Mouse (Mus musculus) c-Kit-positive CD71-positive TER-119-negative erythroid progenitor cells, embryonic 14.5 days (primary cell): ENCODE data around the gene Catip.

Experiments
- DNase-seq: peaks from one replicate; pipeline ENCODE4 v3.0.0-alpha.2; 2013; ENCODE audit warnings: low read depth

The Catip gene

GRCm38 (mm10) chr1:74343161-74343560 lies 18.7 kb upstream of the Catip start:
- DNase-seq: no peak

GRCm38 (mm10) chr1:74344163-74344916 lies 17.6 kb upstream of the Catip start:
- DNase-seq: no peak

- no peak for DNase-seq
Measured at GRCm38 (mm10) chr1:74351185-74351769, 10.6 kb upstream of the Catip start.

GRCm38 (mm10) chr1:74352532-74353096 lies 9.3 kb upstream of the Catip start:
- no peak for DNase-seq

- DNase-seq: no peak
Measured at GRCm38 (mm10) chr1:74353453-74354229, 8.3 kb upstream of the Catip start.

- DNase-seq: no peak
Measured at GRCm38 (mm10) chr1:74357531-74357930, 4.4 kb upstream of the Catip start.

- DNase-seq: no peak
Measured at GRCm38 (mm10) chr1:74359952-74360517, 1.9 kb upstream of the Catip start.

GRCm38 (mm10) chr1:74362325-74363229 lies 669 bp downstream of the Catip start:
- DNase-seq: no peak

- no peak for DNase-seq
Measured at GRCm38 (mm10) chr1:74363437-74363836, 1.5 kb downstream of the Catip start.

GRCm38 (mm10) chr1:74364270-74364669 lies 2.4 kb downstream of the Catip start:
- DNase-seq: no peak

GRCm38 (mm10) chr1:74367886-74368645 lies 6.2 kb downstream of the Catip start:
- DNase-seq: peak; percentile 40

- no peak for DNase-seq
Measured at GRCm38 (mm10) chr1:74370040-74370439, 8.1 kb downstream of the Catip start.

GRCm38 (mm10) chr1:74373372-74373771 lies 11.5 kb downstream of the Catip start:
- no peak for DNase-seq

- no peak for DNase-seq
Measured at GRCm38 (mm10) chr1:74374980-74375379, 13.1 kb downstream of the Catip start, which contains the start of gene Slc11a1. Gene Slc11a1 (plus strand): TSS chr1:74375195.

- no peak for DNase-seq
Measured at GRCm38 (mm10) chr1:74375561-74375960, 13.7 kb downstream of the Catip start.

GRCm38 (mm10) chr1:74376396-74376795 lies 14.5 kb downstream of the Catip start:
- DNase-seq: no peak

- DNase-seq: no peak
Measured at GRCm38 (mm10) chr1:74379058-74379504, 17.2 kb downstream of the Catip start.

- no peak for DNase-seq
Measured at GRCm38 (mm10) chr1:74380484-74380883, 18.6 kb downstream of the Catip start.

- no peak for DNase-seq
Measured at GRCm38 (mm10) chr1:74381588-74382021, 19.7 kb downstream of the Catip start.

GRCm38 (mm10) chr1:74383385-74383784 lies 21.5 kb downstream of the Catip start:
- no peak for DNase-seq
